In genomic region chr1:70082208-70082878, GRCm38 (mm10) we compare ENCODE assay signal across 11 mouse cellular contexts.
"Had no signal": no experiment of that assay in that cellular context is flagged by ENCODE, and none has a peak within 500 bp of the region (broad histone marks: within the 10 kb centered on the region; RNA-seq: fewer than 3 reads in every experiment).

No protein-coding gene starts in this region.

- DNase-seq: kidney, adult 18-20 months; kidney, postnatal 10 days; left cerebral cortex, postnatal 4 days; lung, adult 2 months; lung, postnatal 36 days; thymus, adult 18-20 months; thymus, postnatal 14 days had no signal

- H3K9ac ChIP-seq: liver, embryonic 15.5 days; midbrain, embryonic 13.5 days had no signal

- H3K4me1 ChIP-seq: liver, embryonic 15.5 days had no signal

- ATAC-seq: lung, postnatal 0 days; midbrain, embryonic 13.5 days had no signal

- H3K4me2 ChIP-seq: liver, embryonic 11.5 days; liver, embryonic 15.5 days; midbrain, embryonic 13.5 days had no signal

- H3K9me3 ChIP-seq: liver, embryonic 15.5 days; midbrain, embryonic 13.5 days had no signal

- H3K27me3 ChIP-seq: liver, embryonic 15.5 days; midbrain, embryonic 13.5 days had no signal

- H3K27ac ChIP-seq: liver, embryonic 15.5 days; midbrain, embryonic 13.5 days had no signal

- H3K4me3 ChIP-seq: liver, embryonic 15.5 days; midbrain, embryonic 13.5 days had no signal

- H3K36me3 ChIP-seq: liver, embryonic 15.5 days; midbrain, embryonic 13.5 days had no signal
